Mouse (Mus musculus) retina, postnatal 1 day (tissue): ENCODE data around the gene Slc27a1.

Experiments used
- DNase-seq: peaks from one replicate; pipeline ENCODE4 v3.0.0-alpha.2; 2012

Slc27a1 gene

DNA sequence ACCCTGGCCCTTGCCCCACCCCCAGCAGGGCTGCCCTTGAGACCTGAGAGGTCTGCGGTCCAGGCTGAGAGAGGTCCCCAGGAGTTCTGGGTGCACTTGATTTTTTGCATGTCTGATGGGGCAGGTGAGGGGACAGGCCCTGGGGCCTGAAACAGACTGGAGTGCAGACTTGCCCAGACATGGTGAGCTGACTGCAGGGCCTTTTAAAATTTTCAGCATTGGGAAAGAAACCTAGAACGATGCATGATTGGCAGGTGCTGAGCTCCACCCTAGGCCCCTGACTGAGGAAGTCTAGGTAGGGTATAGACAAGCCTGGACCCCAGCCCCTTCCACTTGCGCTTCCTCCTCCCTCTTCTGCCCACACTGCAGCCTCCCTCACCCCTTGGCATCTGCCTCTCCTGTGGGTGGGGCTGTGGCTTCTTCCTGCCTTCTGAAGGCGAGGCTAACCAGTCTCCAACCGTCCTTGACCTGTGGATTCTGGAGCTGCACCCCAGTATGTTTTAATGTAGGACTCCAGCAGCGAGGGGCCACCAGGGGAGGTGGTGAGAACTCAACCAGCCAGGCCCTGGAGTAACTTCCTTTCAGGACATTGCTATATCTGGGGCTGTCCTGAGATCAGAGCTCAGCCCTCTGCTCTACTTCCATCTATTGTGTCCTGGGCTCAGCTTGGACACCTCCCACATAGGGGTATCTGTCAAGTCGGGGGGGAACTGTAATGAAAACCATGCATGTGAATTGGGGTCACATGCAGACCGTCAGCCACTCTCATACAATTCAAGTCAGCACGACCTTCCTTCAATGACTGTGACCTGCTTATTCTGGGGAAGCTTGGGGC lies 58.8 kb downstream of the Slc27a1 start:
- no peak for DNase-seq

- DNase-seq, result no peak
Measured at GRCm38 (mm10) chr8:71628396-71629095, 59.9 kb downstream of the Slc27a1 start.

- peak; percentile 94 for DNase-seq
Measured at GRCm38 (mm10) chr8:71629096-71629697, 60.5 kb downstream of the Slc27a1 start.

DNA sequence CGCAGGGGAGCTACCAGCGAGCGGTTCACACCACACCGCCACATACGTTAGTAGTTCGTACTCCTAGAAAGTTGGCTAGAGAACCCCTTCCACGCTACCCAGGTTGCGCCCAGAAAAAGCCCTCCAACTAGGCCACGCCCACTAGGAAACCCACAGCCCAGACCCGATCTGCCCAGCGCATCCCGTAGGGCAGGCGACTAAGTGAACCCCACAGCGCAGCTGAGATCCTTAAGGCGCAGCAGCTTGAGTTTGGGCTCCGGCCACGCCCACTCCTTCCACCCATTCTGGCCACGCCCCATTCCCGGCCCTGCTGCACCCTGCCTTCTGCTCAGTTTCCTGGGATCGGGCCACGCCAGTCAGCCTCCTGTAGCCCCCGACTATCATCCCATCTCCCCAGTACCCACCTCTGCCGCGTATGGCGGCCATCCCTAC lies 61.1 kb downstream of the Slc27a1 start:
- peak; percentile 57 for DNase-seq

DNA sequence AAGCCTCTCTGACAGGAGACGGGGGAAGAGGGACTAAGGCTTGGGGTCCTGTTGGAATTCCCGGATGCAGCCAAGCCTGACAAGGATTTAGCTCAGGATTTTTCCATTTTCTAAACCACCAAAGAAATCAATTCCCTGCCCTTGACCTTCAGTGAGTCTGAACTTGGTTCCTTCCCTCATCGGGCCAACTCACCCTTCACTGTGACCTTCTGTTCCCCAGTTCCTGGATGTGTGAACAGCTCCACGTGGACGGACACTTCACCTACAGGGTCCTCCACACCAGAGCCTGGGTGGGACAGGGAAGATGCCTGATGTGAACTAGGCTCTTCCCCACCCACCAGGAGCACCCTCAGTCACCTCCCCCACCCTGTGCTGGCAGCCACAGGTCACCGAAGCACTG lies 62.1 kb downstream of the Slc27a1 start:
- DNase-seq, result no peak

- no peak for DNase-seq
Measured at GRCm38 (mm10) chr8:71631897-71632296, 63.2 kb downstream of the Slc27a1 start.

GRCm38 (mm10) chr8:71633164-71633563 lies 64.5 kb downstream of the Slc27a1 start:
- DNase-seq, result peak; percentile 49

DNA sequence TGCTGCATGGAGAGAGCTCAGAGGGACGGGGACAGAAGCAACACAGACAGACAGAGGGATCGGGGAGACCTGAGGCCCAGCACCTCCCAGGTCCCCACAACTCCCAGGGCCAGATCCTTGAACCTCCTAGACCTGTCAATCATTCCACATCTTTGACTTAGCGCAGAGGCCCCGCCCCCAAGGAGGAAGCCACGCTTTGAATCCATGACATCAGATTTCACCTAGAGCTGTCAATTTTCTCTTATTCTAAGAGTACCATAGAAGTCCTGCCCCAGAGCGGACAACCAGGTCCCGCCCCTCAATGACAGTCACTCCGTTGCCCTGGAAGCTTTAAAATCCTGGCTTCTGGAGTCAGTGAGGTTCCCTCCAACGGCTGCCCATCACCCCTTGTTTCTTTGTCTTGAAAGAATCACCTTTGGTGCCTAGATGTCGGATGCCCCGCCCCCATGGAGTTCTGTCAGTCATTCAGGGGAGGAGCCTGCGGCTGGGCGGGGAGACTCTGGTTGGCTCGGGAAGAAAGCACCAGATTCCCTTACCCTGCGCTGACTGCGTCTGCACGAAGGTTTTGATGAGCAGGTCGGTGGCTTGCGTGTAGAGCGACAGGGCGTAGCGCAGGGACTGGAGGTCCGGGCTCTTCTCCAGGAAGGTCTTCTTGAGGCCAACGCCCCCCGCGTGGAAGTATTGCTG lies 65.4 kb downstream of the Slc27a1 start:
- DNase-seq, result peak; percentile 81
